Mouse (Mus musculus) thymus, adult 2 months (tissue): ENCODE data around the gene Mbd3l1. TPM values are rescaled to one million over a fixed set of nuclear protein-coding genes. Genes with fewer than 3 reads are reported as not detected.

Experiments used
- DNase-seq: peaks from one replicate; pipeline ENCODE4 v3.0.0; 2021
- H3K27ac ChIP-seq: fragments of 200-500 bp; 2 replicates; pipeline ENCODE4 v1.5.1; 2012; ENCODE audit warnings: low read length, control low read depth; ENCODE audit not compliant: control insufficient read depth, insufficient read depth
- H3K27me3 ChIP-seq: fragments of 200-500 bp; 2 replicates; pipeline ENCODE4 v1.6.1; 2012; ENCODE audit warnings: mild to moderate bottlenecking, low read length, moderate library complexity, mixed read lengths; ENCODE audit not compliant: control insufficient read depth, insufficient read depth
- H3K36me3 ChIP-seq: fragments of 200-500 bp; 2 replicates; pipeline ENCODE4 v1.6.1; 2012; ENCODE audit warnings: mild to moderate bottlenecking, low read length, moderate library complexity; ENCODE audit not compliant: control insufficient read depth, insufficient read depth
- H3K4me1 ChIP-seq: fragments of 200-500 bp; replicated peaks from 2 replicates; pipeline ENCODE4 v1.6.1; 2012; ENCODE audit warnings: low read length; ENCODE audit not compliant: control insufficient read depth, insufficient read depth
- H3K4me3 ChIP-seq: fragments of 200-500 bp; 2 replicates; pipeline ENCODE4 v1.5.1; 2012; ENCODE audit warnings: mild to moderate bottlenecking, low read length, control low read depth, moderate library complexity; ENCODE audit not compliant: control insufficient read depth, insufficient read depth
- CTCF ChIP-seq: fragments of 200-500 bp; IDR thresholded peaks from 2 replicates; pipeline ENCODE4 v1.5.1; 2012; ENCODE audit warnings: mild to moderate bottlenecking, control low read depth, low read length, moderate library complexity, borderline replicate concordance; ENCODE audit not compliant: control insufficient read depth, poor library complexity, insufficient read depth; ENCODE audit errors: extremely low read depth
- POLR2A ChIP-seq: fragments of 200-500 bp; IDR thresholded peaks from 2 replicates; pipeline ENCODE4 v1.6.1; 2012; ENCODE audit warnings: mild to moderate bottlenecking, low read length, control low read depth, moderate library complexity; ENCODE audit not compliant: control insufficient read depth, poor library complexity, insufficient read depth; ENCODE audit errors: extremely low read depth
- WGBS: fragments of 180-500 bp; shearing (Covaris S2); methylation state at CpG from one replicate; pipeline ENCODE4 v1.1.7; 2018; 5-methylcytosine and 5-hydroxymethylcytosine counted together
- polyA plus RNA-seq: library from polyadenylated mRNA; depleted of rRNA; stranded (reverse); fragments of >200 nt; gene quantifications from 2 replicates; pipeline ENCODE4 v1.2.3, GENCODE M21; 2012; rRNA removed

The Mbd3l1 gene
- polyA plus RNA-seq, 1 experiment, result not detected

DNA sequence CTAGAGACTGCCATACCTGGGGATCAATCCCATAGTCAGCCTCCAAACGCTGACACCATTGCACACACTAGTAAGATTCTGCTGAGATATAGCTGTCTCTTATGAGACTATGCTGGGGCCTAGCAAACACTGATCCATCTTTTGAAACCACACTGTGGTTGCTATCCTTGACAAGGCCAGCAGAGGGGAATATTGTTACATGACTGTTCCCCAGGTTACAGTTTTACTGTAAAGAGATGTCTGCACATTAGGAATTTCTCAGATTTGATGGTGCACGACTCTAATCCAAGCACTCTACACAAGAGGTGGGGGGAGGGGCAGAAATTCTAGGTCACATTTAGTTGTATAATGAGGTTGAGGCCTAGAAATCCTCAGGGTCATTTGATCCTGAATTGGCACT, 29.9 kb downstream of the Mbd3l1 start:
- no peak for TF ChIP-seq POLR2A
- TF ChIP-seq CTCF, result no peak
- H3K4me1 ChIP-seq, result no peaks in the 10 kb centered on the region
- no peak overlapping the region for H3K4me3 ChIP-seq
- no peaks in the 10 kb centered on the region for H3K36me3 ChIP-seq
- DNase-seq, result no peak
- H3K27ac ChIP-seq, result no peak overlapping the region
- WGBS, result 52% methylated on average over 2 of the region's 2 CpGs
- no peaks in the 10 kb centered on the region for H3K27me3 ChIP-seq

Other genes starting within 250 kb of the Mbd3l1 start
- gene Chordc1, start 186.2 kb upstream of the Mbd3l1 start, polyA plus RNA-seq, result 72.9 and 77.5 TPM in 2 replicates
- 0.32 and 0.43 TPM in 2 replicates for gene Naalad2, start 75.4 kb upstream of the Mbd3l1 start, polyA plus RNA-seq
- gene Ubtfl1, start 73.9 kb upstream of the Mbd3l1 start, polyA plus RNA-seq, result not detected in 2 replicates
- not detected in 2 replicates for gene Mbd3l2, start 47.7 kb upstream of the Mbd3l1 start, polyA plus RNA-seq
- 0.34 TPM in 2 replicates for gene Zfp558, start 91 bp upstream of the Mbd3l1 start, polyA plus RNA-seq
- gene Muc16, start 196.2 kb downstream of the Mbd3l1 start, polyA plus RNA-seq, result 0.54 and 1.1 TPM in 2 replicates